Mouse (Mus musculus) ES-Bruce4 (cell line): Measurements from ENCODE around the gene Gm10197. TPM values are rescaled to one million over a fixed set of nuclear protein-coding genes. Genes with fewer than 3 reads are reported as not detected.

Experiments used
- H3K27ac ChIP-seq: 2 replicates; pipeline ENCODE4 v1.5.1; 2012; ENCODE audit warnings: low read length, inconsistent platforms; ENCODE audit not compliant: insufficient read depth
- H3K27me3 ChIP-seq: 2 replicates; pipeline ENCODE4 v1.6.1; 2012; ENCODE audit warnings: mild to moderate bottlenecking, low read length, inconsistent platforms; ENCODE audit not compliant: control insufficient read depth, poor library complexity, insufficient read depth, severe bottlenecking
- H3K36me3 ChIP-seq: 2 replicates; pipeline ENCODE4 v1.6.1; 2012; ENCODE audit warnings: inconsistent platforms, mild to moderate bottlenecking, low read length, moderate library complexity; ENCODE audit not compliant: control insufficient read depth, poor library complexity, insufficient read depth, severe bottlenecking
- H3K4me1 ChIP-seq: one replicate; pipeline ENCODE4 v1.8.1; 2011; ENCODE audit warnings: low read length; ENCODE audit not compliant: control insufficient read depth, insufficient read depth
- H3K4me3 ChIP-seq: 2 replicates; pipeline ENCODE4 v1.5.1; 2011; ENCODE audit warnings: low read depth, mild to moderate bottlenecking, low read length
- H3K9ac ChIP-seq: 2 replicates; pipeline ENCODE4 v1.6.1; 2012; ENCODE audit warnings: low read depth, mild to moderate bottlenecking, inconsistent platforms; ENCODE audit not compliant: poor library complexity, severe bottlenecking
- H3K9me3 ChIP-seq: replicated peaks from 2 replicates; pipeline ENCODE4 v1.6.1; 2012; ENCODE audit warnings: mild to moderate bottlenecking, low read length, inconsistent platforms; ENCODE audit not compliant: control insufficient read depth, poor library complexity, insufficient read depth, severe bottlenecking
- CTCF ChIP-seq: IDR thresholded peaks from one replicate; pipeline ENCODE4 v1.8.1; 2011; ENCODE audit warnings: low read depth, low read length
- EP300 ChIP-seq: IDR thresholded peaks from 2 replicates; pipeline ENCODE4 v1.6.1; 2011; ENCODE audit warnings: low read depth, low read length; ENCODE audit not compliant: insufficient read depth
- POLR2A ChIP-seq: IDR thresholded peaks from one replicate; pipeline ENCODE4 v1.8.1; 2011; ENCODE audit warnings: low read length; ENCODE audit not compliant: insufficient read depth
- polyA plus RNA-seq: library from polyadenylated mRNA; stranded (reverse); fragments of >200 nt; gene quantifications from 2 replicates; pipeline ENCODE4 v1.2.4, GENCODE M21; 2011; ENCODE audit warnings: low read depth; ENCODE audit not compliant: missing spikeins, insufficient read depth, insufficient read length

The Gm10197 gene
- polyA plus RNA-seq, 1 experiment, result not detected

- Histone ChIP-seq H3K27me3 (no peaks in the 10 kb centered on the region), H3K36me3 (no peaks in the 10 kb centered on the region), H3K9me3 (no peaks in the 10 kb centered on the region), H3K27ac (no peak overlapping the region), H3K9ac (no peak overlapping the region), H3K4me1 (no peaks in the 10 kb centered on the region), H3K4me3 (no peak overlapping the region)
- TF ChIP-seq CTCF (no peak), POLR2A (no peak), EP300 (no peak)
Observed at GRCm38 (mm10) chr19:53364963-53365362, 6.6 kb downstream of the Gm10197 start.

DNA sequence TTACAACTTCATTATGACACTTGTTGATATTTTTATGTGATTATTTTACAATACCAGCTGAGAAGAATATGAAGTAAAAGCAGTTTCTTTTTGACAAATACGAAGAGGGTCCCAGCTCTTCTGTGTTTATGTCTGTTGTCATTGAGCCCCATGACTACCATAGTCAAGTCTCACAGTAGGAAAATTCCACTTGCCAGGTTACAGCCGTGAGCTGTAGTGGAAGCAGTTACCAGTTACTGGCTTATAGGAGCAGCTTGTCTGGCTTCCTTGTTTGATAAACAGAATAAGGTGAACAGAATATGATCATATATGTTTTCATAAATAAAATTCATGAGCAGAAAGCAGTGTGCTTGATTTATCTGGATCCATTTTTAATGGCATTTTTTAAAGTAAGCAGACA lies 7.0 kb downstream of the Gm10197 start:
- no peaks in the 10 kb centered on the region for H3K27me3 ChIP-seq
- no peaks in the 10 kb centered on the region for H3K9me3 ChIP-seq
- no peak overlapping the region for H3K9ac ChIP-seq
- H3K36me3 ChIP-seq, result no peaks in the 10 kb centered on the region
- no peak overlapping the region for H3K4me3 ChIP-seq
- no peaks in the 10 kb centered on the region for H3K4me1 ChIP-seq
- TF ChIP-seq POLR2A, result no peak
- no peak for TF ChIP-seq EP300
- TF ChIP-seq CTCF, result no peak
- no peak overlapping the region for H3K27ac ChIP-seq

DNA sequence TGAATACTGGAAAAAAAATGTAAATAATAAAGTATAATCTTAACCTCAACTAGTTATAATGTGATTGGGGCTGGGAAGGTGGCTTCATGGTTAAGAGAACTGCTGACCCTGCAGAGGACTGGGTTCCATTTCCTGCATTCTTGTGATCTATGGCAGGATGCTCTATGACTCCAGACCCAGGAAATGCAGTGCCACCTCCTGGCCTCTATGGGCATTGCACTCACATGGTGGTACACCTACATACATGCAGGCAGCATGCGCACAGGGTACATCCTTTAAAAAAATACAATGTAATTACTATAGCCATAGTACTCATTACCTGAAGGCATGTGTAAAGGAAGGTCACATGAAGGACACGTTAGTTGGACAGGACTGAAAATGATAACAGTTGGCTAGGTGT lies 8.6 kb downstream of the Gm10197 start:
- H3K9me3 ChIP-seq, result no peaks in the 10 kb centered on the region
- no peaks in the 10 kb centered on the region for H3K36me3 ChIP-seq
- no peak overlapping the region for H3K9ac ChIP-seq
- TF ChIP-seq CTCF, result peak; percentile 62
- TF ChIP-seq POLR2A, result no peak
- H3K27me3 ChIP-seq, result no peaks in the 10 kb centered on the region
- no peaks in the 10 kb centered on the region for H3K4me1 ChIP-seq
- no peak overlapping the region for H3K27ac ChIP-seq
- no peak overlapping the region for H3K4me3 ChIP-seq

GRCm38 (mm10) chr19:53360265-53360958 lies 11.2 kb downstream of the Gm10197 start:
- Histone ChIP-seq H3K9me3 (no peaks in the 10 kb centered on the region), H3K27ac (no peak overlapping the region), H3K36me3 (no peaks in the 10 kb centered on the region), H3K9ac (no peak overlapping the region), H3K4me1 (no peaks in the 10 kb centered on the region), H3K4me3 (no peak overlapping the region), H3K27me3 (no peaks in the 10 kb centered on the region)
- TF ChIP-seq POLR2A, result no peak
- no peak for TF ChIP-seq CTCF
- TF ChIP-seq EP300, result no peak

- H3K27me3 ChIP-seq, result no peaks in the 10 kb centered on the region
- H3K9me3 ChIP-seq, result no peaks in the 10 kb centered on the region
- H3K36me3 ChIP-seq, result no peaks in the 10 kb centered on the region
- H3K4me1 ChIP-seq, result no peaks in the 10 kb centered on the region
- no peak for TF ChIP-seq EP300
- H3K4me3 ChIP-seq, result no peak overlapping the region
- H3K27ac ChIP-seq, result no peak overlapping the region
- no peak overlapping the region for H3K9ac ChIP-seq
Observed at GRCm38 (mm10) chr19:53359160-53360033, 12.2 kb downstream of the Gm10197 start.

DNA sequence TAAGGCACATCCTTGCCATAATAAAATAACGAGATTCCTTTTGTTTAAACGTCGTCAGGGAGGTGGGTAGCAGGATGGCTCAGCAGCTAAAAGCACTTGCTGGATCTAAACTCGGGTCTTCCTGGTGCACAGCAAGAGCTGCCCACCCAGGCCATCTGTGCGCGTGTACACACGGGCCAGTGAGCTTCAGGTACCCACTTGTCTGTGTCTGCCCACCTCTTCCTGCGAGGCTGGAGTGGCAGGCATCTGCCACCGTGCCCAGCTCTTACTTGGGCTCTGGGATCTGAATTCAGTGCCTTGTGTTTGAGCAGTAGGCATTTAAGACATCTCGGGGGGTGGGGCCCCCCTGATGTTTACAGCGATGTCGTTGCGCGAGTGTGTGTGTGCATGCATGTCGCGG lies 16.5 kb downstream of the Gm10197 start:
- TF ChIP-seq CTCF, result no peak
- TF ChIP-seq POLR2A, result no peak
- no peak for TF ChIP-seq EP300
- no peak overlapping the region for H3K4me3 ChIP-seq
- no peaks in the 10 kb centered on the region for H3K4me1 ChIP-seq
- no peaks in the 10 kb centered on the region for H3K9me3 ChIP-seq
- no peaks in the 10 kb centered on the region for H3K36me3 ChIP-seq
- H3K27me3 ChIP-seq, result no peaks in the 10 kb centered on the region
- H3K9ac ChIP-seq, result no peak overlapping the region
- H3K27ac ChIP-seq, result no peak overlapping the region
